34 mouse cellular contexts compared by ENCODE assay signal in genomic region chr2:64120495-64120894, GRCm38 (mm10). TPM values are rescaled to one million over a fixed set of nuclear protein-coding genes. Genes with fewer than 3 reads are reported as not detected.
"Had no signal": no experiment of that assay in that cellular context is flagged by ENCODE, and none has a peak within 500 bp of the region (broad histone marks: within the 10 kb centered on the region; RNA-seq: fewer than 3 reads in every experiment).

No protein-coding gene starts in this region.

- H3K4me1 ChIP-seq: limb, embryonic 12.5 days; limb, embryonic 13.5 days; limb, embryonic 15.5 days; liver, embryonic 12.5 days; liver, embryonic 13.5 days; liver, embryonic 15.5 days; lung, embryonic 15.5 days; megakaryocyte, embryonic 14.5 days; midbrain, embryonic 10.5 days; midbrain, embryonic 12.5 days; midbrain, embryonic 13.5 days; neural tube, embryonic 12.5 days had no signal

- H3K4me2 ChIP-seq: limb, embryonic 12.5 days; limb, embryonic 13.5 days; limb, embryonic 15.5 days; liver, embryonic 11.5 days; liver, embryonic 12.5 days; liver, embryonic 13.5 days; liver, embryonic 15.5 days; lung, embryonic 14.5 days; lung, embryonic 15.5 days; midbrain, embryonic 11.5 days; midbrain, embryonic 12.5 days; midbrain, embryonic 13.5 days; neural tube, embryonic 12.5 days had no signal

- DNase-seq: left cerebral cortex, postnatal 4 days; liver; liver, embryonic 13.5 days; liver, postnatal 0 days; lung, adult 18-20 months; lung, adult 2 months; lung, embryonic 14.5 days; lung, postnatal 10 days; lung, postnatal 14 days; lung, postnatal 36 days; lung, postnatal 4 days; midbrain, embryonic 14.5 days had no signal

- H3K36me3 ChIP-seq: limb, embryonic 12.5 days; limb, embryonic 13.5 days; limb, embryonic 15.5 days; liver, embryonic 12.5 days; liver, embryonic 13.5 days; liver, embryonic 15.5 days; lung, embryonic 15.5 days; midbrain, embryonic 10.5 days; midbrain, embryonic 12.5 days; midbrain, embryonic 13.5 days; neural tube, embryonic 12.5 days had no signal

- H3K9me3 ChIP-seq: limb, embryonic 12.5 days; limb, embryonic 13.5 days; limb, embryonic 15.5 days; liver, embryonic 12.5 days; liver, embryonic 13.5 days; liver, embryonic 15.5 days; lung, embryonic 15.5 days; megakaryocyte, embryonic 14.5 days; midbrain, embryonic 10.5 days; midbrain, embryonic 12.5 days; midbrain, embryonic 13.5 days; neural tube, embryonic 12.5 days had no signal

- H3K9ac ChIP-seq: limb, embryonic 12.5 days; limb, embryonic 13.5 days; limb, embryonic 15.5 days; liver, embryonic 12.5 days; liver, embryonic 13.5 days; liver, embryonic 14.5 days; liver, embryonic 15.5 days; liver, postnatal 0 days; lung, embryonic 14.5 days; lung, embryonic 15.5 days; midbrain, embryonic 12.5 days; midbrain, embryonic 13.5 days; neural tube, embryonic 12.5 days had no signal

- ATAC-seq: liver, embryonic 12.5 days; liver, postnatal 0 days; lung, postnatal 0 days; midbrain, embryonic 13.5 days; midbrain, embryonic 16.5 days had no signal

- H3K27ac ChIP-seq: left cerebral cortex, adult 2 months; limb, embryonic 12.5 days; limb, embryonic 13.5 days; limb, embryonic 15.5 days; liver, embryonic 12.5 days; liver, embryonic 13.5 days; liver, embryonic 14.5 days; liver, embryonic 15.5 days; lung, embryonic 15.5 days; macrophage; midbrain, embryonic 10.5 days; midbrain, embryonic 12.5 days; midbrain, embryonic 13.5 days; neural tube, embryonic 12.5 days had no signal

- H3K4me3 ChIP-seq: left cerebral cortex, adult 2 months; limb, embryonic 12.5 days; limb, embryonic 13.5 days; limb, embryonic 15.5 days; liver, embryonic 12.5 days; liver, embryonic 13.5 days; liver, embryonic 15.5 days; lung, embryonic 15.5 days; megakaryocyte, embryonic 14.5 days; midbrain, embryonic 10.5 days; midbrain, embryonic 12.5 days; midbrain, embryonic 13.5 days; myocyte; neural tube, embryonic 12.5 days had no signal

- H3K27me3 ChIP-seq: limb, embryonic 12.5 days; limb, embryonic 13.5 days; limb, embryonic 15.5 days; liver, embryonic 12.5 days; liver, embryonic 13.5 days; liver, embryonic 15.5 days; lung, embryonic 15.5 days; megakaryocyte, embryonic 14.5 days; midbrain, embryonic 12.5 days; midbrain, embryonic 13.5 days; neural tube, embryonic 12.5 days had no signal

RNA-seq across cellular contexts. Expression of gene Fign, which starts 22.7 kb away (rescaled TPM):
- total RNA-seq: megakaryocyte, adult 5-6 weeks; megakaryocyte-erythroid progenitor cell, adult 5-6 weeks; monocyte, adult 5-6 weeks had no signal
- polyA plus RNA-seq: macrophage had no signal
